Mouse (Mus musculus): ENCODE results near the gene Exoc4.

Exoc4 gene

GRCm38 (mm10) chr6:33939169-33939568 is 690.3 kb downstream of the Exoc4 start:
- DNase-seq (ENCODE audit: low spot score in 2 of 2) = no peak

- DNase-seq (ENCODE audit: low spot score in 2 of 2) = no peak
Observed at GRCm38 (mm10) chr6:33946911-33947489, 698.1 kb downstream of the Exoc4 start.

GRCm38 (mm10) chr6:33950113-33950512 is 701.2 kb downstream of the Exoc4 start:
- no peak for DNase-seq (ENCODE audit: low spot score in 2 of 2)

GRCm38 (mm10) chr6:33955469-33955868 is 706.6 kb downstream of the Exoc4 start:
- no peak for DNase-seq (ENCODE audit: low spot score in 2 of 2)

GRCm38 (mm10) chr6:33958281-33958680 is 709.4 kb downstream of the Exoc4 start:
- DNase-seq (ENCODE audit: low spot score in 2 of 2) = no peak

GRCm38 (mm10) chr6:33960766-33961165 is 711.9 kb downstream of the Exoc4 start:
- DNase-seq (ENCODE audit: low spot score in 2 of 2) = no peak

GRCm38 (mm10) chr6:33963092-33963491 is 714.2 kb downstream of the Exoc4 start:
- DNase-seq (ENCODE audit: low spot score in 2 of 2) = no peak

- no peak for DNase-seq (ENCODE audit: low spot score in 2 of 2)
Observed at GRCm38 (mm10) chr6:33965571-33965970, 716.7 kb downstream of the Exoc4 start.

GRCm38 (mm10) chr6:33968746-33969145 is 719.9 kb downstream of the Exoc4 start:
- DNase-seq (ENCODE audit: low spot score in 2 of 2) = no peak

GRCm38 (mm10) chr6:33972801-33973200 is 723.9 kb downstream of the Exoc4 start:
- no peak for DNase-seq (ENCODE audit: low spot score in 2 of 2)

- no peak for DNase-seq (ENCODE audit: low spot score in 2 of 2)
Observed at GRCm38 (mm10) chr6:33976576-33976975, 727.7 kb downstream of the Exoc4 start.

- DNase-seq (ENCODE audit: low spot score in 2 of 2) = no peak
Observed at GRCm38 (mm10) chr6:33977448-33977847, 728.6 kb downstream of the Exoc4 start.

GRCm38 (mm10) chr6:33977880-33978279 is 729.0 kb downstream of the Exoc4 start:
- no peak for DNase-seq (ENCODE audit: low spot score in 2 of 2)

GRCm38 (mm10) chr6:33982709-33983108 is 733.8 kb downstream of the Exoc4 start:
- no peak for DNase-seq (ENCODE audit: low spot score in 2 of 2)

- DNase-seq (ENCODE audit: low spot score in 2 of 2) = no peak
Observed at GRCm38 (mm10) chr6:33987132-33987531, 738.2 kb downstream of the Exoc4 start.

- DNase-seq (ENCODE audit: low spot score in 2 of 2) = no peak
Observed at GRCm38 (mm10) chr6:33992213-33993034, 743.5 kb downstream of the Exoc4 start.

GRCm38 (mm10) chr6:33993842-33994241 is 745.0 kb downstream of the Exoc4 start:
- DNase-seq (ENCODE audit: low spot score in 2 of 2) = no peak

- no peak for DNase-seq (ENCODE audit: low spot score in 2 of 2)
Observed at GRCm38 (mm10) chr6:33998590-33998989, 749.7 kb downstream of the Exoc4 start.

- DNase-seq (ENCODE audit: low spot score in 2 of 2) = no peak
Observed at GRCm38 (mm10) chr6:33999530-33999929, 750.6 kb downstream of the Exoc4 start.

GRCm38 (mm10) chr6:34000644-34001043 is 751.8 kb downstream of the Exoc4 start:
- no peak for DNase-seq (ENCODE audit: low spot score in 2 of 2)

- no peak for DNase-seq (ENCODE audit: low spot score in 2 of 2)
Observed at GRCm38 (mm10) chr6:34003033-34003432, 754.1 kb downstream of the Exoc4 start.

GRCm38 (mm10) chr6:34013469-34013868 is 764.6 kb downstream of the Exoc4 start:
- DNase-seq (ENCODE audit: low spot score in 2 of 2) = no peak

Data from frontal cortex, postnatal 14 days (tissue).